Mouse (Mus musculus): ENCODE results near the gene Isyna1. TPM values are rescaled to one million over a fixed set of nuclear protein-coding genes. Genes with fewer than 3 reads are reported as not detected.
A peak's percentile ranks its signal among the peaks of the same experiment; 100 is the strongest.

The Isyna1 gene
- polyA plus RNA-seq (2014; fragmentation: Nextera tagmentation; extraction: Ambion mirVana), result 57.9 and 65.1 TPM in 2 replicates

DNA sequence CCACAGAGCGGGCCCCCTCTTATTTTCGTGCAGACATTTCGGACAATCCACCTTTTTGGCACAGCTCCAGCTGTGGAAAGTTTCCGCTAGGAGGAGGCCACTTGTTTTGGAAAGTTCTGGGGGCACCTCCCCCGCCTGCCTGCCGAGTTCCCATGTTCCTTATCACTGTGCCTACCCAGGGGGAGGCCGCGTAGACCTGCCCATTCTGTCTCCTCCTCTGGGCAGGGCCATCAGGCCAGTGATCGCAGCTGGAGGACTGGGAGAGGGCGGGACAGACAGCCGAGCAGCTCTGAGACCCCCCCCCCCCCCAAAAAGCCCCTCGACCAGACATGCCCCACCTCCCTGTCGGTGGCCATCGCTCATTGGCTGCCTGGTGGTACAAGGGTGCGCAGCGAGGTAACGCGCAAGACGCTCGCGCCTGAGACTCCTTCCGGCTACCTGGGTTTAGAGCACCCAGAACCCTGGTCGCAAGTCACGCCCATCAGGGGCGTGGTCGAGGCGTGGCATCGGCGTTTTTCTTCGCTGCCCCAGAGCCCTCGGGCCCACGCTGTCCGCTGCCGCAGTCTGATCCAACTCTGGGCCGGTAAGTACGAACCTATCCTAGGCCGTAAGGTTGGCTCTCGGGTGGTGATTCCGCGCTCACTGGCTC lies at the start of gene Isyna1:
Isyna1 (plus strand) TSS at position 413 of the 649 bp plus-strand sequence.
- Histone ChIP-seq H3K4me3 (ENCODE audit: low read depth, low read length) (peak within 1 kb of the TSS; percentile 48), H3K4me1 (replicated peaks; ENCODE audit: control insufficient read depth, insufficient read depth, low read length) (peaks cover 22% of the 10 kb centered on the region), H3K27me3 (ENCODE audit: control insufficient read depth, insufficient read depth, low read length) (peaks cover 8% of the 10 kb centered on the region; the same call in 1 of the 2 replicates), H3K4me2 (replicated peaks; ENCODE audit: low read depth, low read length) (peak within 1 kb of the TSS; percentile 99), H3K36me3 (ENCODE audit: control insufficient read depth, insufficient read depth, low read length) (0 out of 2 replicates have a peak, but pooled peaks cover 2% of the 10 kb centered on the region), H3K9me3 (ENCODE audit: control insufficient read depth, low read length) (no peaks in the 10 kb centered on the region), H3K27ac (ENCODE audit: low read depth, low read length) (peak within 1 kb of the TSS; percentile 71), H3K9ac (ENCODE audit: low read depth, low read length) (peak within 1 kb of the TSS; percentile 64)
- ATAC-seq (ENCODE audit: low FRiP score) (peak; percentile 78), DNase-seq (ENCODE audit: low spot score) (peak; percentile 95)
- under 1% methylated on average over 37 of the region's 40 CpGs for WGBS

DNA sequence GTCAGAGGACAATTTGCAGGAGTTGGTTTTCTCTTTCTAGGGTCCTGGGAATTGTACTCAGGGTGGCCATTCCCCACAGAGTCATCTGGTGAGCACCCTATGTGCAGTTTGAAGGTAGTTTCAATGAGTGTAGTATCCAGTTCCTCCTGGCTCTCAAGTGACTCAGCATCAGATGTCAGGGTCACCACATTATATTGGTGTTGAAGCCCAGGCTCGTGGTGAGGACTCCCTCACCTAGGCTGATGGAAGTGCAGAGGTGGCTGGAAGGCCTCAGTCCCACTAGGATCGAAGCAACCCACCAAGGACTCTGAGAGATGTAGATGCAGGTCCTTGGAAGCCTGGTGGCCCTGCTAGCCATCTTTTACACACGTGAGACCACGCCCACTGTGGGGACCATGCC lies 47.8 kb upstream of the Isyna1 start:
- WGBS, result 83% methylated on average over 4 of the region's 4 CpGs
- Histone ChIP-seq H3K27me3 (ENCODE audit: control insufficient read depth, insufficient read depth, low read length) (no peaks in the 10 kb centered on the region), H3K9ac (ENCODE audit: low read depth, low read length) (no peak overlapping the region), H3K4me3 (ENCODE audit: low read depth, low read length) (no peak overlapping the region), H3K27ac (ENCODE audit: low read depth, low read length) (no peak overlapping the region), H3K4me2 (replicated peaks; ENCODE audit: low read depth, low read length) (no peak overlapping the region), H3K4me1 (replicated peaks; ENCODE audit: control insufficient read depth, insufficient read depth, low read length) (no peaks in the 10 kb centered on the region), H3K36me3 (ENCODE audit: control insufficient read depth, insufficient read depth, low read length) (no peaks in the 10 kb centered on the region), H3K9me3 (ENCODE audit: control insufficient read depth, low read length) (no peaks in the 10 kb centered on the region)
- ATAC-seq (ENCODE audit: low FRiP score) (no peak), DNase-seq (ENCODE audit: low spot score) (no peak)

DNA sequence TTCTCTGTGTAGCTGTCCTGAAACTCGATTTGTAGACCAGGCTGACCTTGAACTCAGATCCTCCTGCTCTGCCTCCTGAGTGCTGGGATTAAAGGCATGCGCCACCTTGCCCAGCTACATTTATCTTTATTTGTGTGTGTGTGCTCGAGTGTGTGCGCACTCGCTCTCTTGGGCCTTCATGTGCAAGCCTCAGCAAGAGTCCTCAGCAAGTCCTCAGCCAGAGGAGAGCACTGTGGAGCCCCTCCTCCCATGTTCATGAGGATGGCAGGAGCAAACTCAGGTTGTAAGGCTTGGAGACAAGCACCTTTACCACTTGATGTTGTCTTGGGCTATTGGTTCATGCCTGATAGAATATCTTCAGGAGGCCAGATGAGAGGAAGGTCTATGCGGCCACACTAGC lies 46.4 kb upstream of the Isyna1 start:
- no peaks in the 10 kb centered on the region for H3K36me3 ChIP-seq (ENCODE audit: control insufficient read depth, insufficient read depth, low read length)
- no peak for ATAC-seq (ENCODE audit: low FRiP score)
- H3K9ac ChIP-seq (ENCODE audit: low read depth, low read length), result no peak overlapping the region
- no peak for DNase-seq (ENCODE audit: low spot score)
- H3K4me2 ChIP-seq (replicated peaks; ENCODE audit: low read depth, low read length), result no peak overlapping the region
- no peaks in the 10 kb centered on the region for H3K9me3 ChIP-seq (ENCODE audit: control insufficient read depth, low read length)
- H3K27ac ChIP-seq (ENCODE audit: low read depth, low read length), result no peak overlapping the region
- no peak overlapping the region for H3K4me3 ChIP-seq (ENCODE audit: low read depth, low read length)
- H3K4me1 ChIP-seq (replicated peaks; ENCODE audit: control insufficient read depth, insufficient read depth, low read length), result no peaks in the 10 kb centered on the region
- WGBS, result 89% methylated on average over 6 of the region's 6 CpGs
- H3K27me3 ChIP-seq (ENCODE audit: control insufficient read depth, insufficient read depth, low read length), result no peaks in the 10 kb centered on the region

DNA sequence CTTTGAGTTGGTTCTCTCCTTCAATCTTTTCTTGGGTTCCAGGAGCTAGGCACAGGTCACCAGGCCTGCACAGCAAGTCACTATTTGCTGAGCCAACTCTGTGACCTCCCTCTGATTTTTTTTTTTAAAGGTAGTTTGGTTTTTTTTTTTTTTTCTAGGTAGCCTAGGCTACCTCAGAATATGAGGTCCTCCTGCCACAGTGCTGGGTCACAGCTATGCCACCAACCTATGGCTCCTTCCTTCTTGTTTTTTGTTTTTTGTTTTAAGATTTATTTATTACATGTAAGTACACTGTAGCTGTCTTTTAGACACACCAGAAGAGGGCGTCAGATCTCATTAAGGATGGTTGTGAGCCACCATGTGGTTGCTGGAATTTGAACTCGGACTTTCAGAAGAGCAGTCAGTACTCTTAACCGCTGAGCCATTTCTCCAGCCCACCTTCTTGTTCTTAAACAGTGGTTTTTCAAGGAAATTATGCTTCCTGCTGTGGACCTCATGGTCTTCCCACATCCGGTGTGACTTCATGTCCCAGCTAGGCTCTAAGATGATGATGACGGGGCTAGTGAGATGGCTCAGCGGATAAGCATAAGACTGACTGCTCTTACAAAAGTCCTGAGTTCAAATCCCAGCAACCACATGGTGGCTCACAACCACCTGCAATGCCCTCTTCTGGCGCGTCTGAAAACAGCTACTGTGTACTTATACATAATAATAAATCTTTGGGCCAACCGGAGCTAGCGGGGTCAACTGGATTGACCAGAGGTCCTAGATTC lies 44.6 kb upstream of the Isyna1 start:
- ATAC-seq (ENCODE audit: low FRiP score), result no peak
- WGBS, result 96% methylated on average over 10 of the region's 10 CpGs

DNA sequence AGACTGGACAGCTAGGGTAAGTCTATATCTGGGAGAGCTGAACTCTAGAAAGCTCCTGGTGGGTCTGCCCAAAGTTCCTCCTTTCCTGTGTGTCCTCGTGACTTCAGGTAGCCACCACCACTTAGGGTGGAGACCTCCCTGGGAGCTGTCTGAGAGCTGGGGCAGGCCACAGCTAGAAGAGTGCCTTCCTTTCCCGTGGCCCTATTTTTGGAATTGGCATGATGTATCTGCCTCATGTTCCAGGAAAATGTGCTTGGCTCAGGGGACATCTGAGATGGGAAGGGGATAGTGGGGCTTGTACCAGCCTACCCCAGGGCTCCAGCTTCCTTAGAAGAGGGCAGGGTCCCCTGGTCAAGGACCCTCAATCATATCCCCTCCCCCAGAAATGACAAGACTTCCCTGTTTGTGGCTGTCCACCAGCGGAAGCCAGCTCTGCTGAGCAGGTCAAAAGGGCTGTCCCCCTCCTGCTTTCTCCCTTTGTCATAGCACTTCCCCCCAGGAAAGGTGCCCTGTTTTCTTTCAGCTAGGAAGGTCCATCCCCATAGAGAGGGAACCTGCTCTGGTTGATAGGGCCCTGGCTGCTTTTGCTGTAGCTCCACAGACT lies 42.5 kb upstream of the Isyna1 start:
- no peak for DNase-seq (ENCODE audit: low spot score)
- Histone ChIP-seq H3K27me3 (ENCODE audit: control insufficient read depth, insufficient read depth, low read length) (no peaks in the 10 kb centered on the region), H3K27ac (ENCODE audit: low read depth, low read length) (no peak overlapping the region), H3K9ac (ENCODE audit: low read depth, low read length) (no peak overlapping the region), H3K36me3 (ENCODE audit: control insufficient read depth, insufficient read depth, low read length) (no peaks in the 10 kb centered on the region), H3K9me3 (ENCODE audit: control insufficient read depth, low read length) (no peaks in the 10 kb centered on the region), H3K4me2 (replicated peaks; ENCODE audit: low read depth, low read length) (no peak overlapping the region), H3K4me1 (replicated peaks; ENCODE audit: control insufficient read depth, insufficient read depth, low read length) (no peaks in the 10 kb centered on the region), H3K4me3 (ENCODE audit: low read depth, low read length) (no peak overlapping the region)
- no peak for ATAC-seq (ENCODE audit: low FRiP score)
- 77% methylated on average over 3 of the region's 3 CpGs for WGBS

More for the DNA sequence above, 44.6 kb upstream of the Isyna1 start:
- Histone ChIP-seq H3K9me3 (ENCODE audit: control insufficient read depth, low read length) (no peaks in the 10 kb centered on the region), H3K27ac (ENCODE audit: low read depth, low read length) (no peak overlapping the region), H3K36me3 (ENCODE audit: control insufficient read depth, insufficient read depth, low read length) (no peaks in the 10 kb centered on the region), H3K9ac (ENCODE audit: low read depth, low read length) (no peak overlapping the region), H3K4me1 (replicated peaks; ENCODE audit: control insufficient read depth, insufficient read depth, low read length) (no peaks in the 10 kb centered on the region), H3K4me3 (ENCODE audit: low read depth, low read length) (no peak overlapping the region), H3K4me2 (replicated peaks; ENCODE audit: low read depth, low read length) (no peak overlapping the region), H3K27me3 (ENCODE audit: control insufficient read depth, insufficient read depth, low read length) (no peaks in the 10 kb centered on the region)
- no peak for DNase-seq (ENCODE audit: low spot score)

DNA sequence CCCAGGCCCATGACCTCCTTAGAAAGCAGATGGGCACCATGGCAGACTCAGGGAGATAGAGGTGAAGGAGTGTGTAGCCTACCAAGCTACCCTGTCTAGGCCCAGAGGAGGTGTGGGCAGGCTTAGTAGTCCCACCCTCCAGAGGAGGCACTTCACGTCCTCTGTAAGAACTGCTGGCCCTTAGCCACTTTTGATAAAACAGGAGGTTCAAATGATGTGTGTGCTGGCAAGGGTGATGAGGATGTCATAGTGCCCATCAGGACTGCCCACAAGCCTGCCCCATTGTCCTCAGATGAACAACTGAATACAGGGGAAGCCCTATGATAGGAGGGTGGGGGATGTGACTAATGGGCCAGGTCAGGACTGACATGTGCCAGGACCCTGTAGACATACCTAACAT lies 41.3 kb upstream of the Isyna1 start:
- no peaks in the 10 kb centered on the region for H3K9me3 ChIP-seq (ENCODE audit: control insufficient read depth, low read length)
- DNase-seq (ENCODE audit: low spot score) (no peak), ATAC-seq (ENCODE audit: low FRiP score) (no peak)
- no peak overlapping the region for H3K9ac ChIP-seq (ENCODE audit: low read depth, low read length)
- H3K27me3 ChIP-seq (ENCODE audit: control insufficient read depth, insufficient read depth, low read length), result no peaks in the 10 kb centered on the region
- no peaks in the 10 kb centered on the region for H3K4me1 ChIP-seq (replicated peaks; ENCODE audit: control insufficient read depth, insufficient read depth, low read length)
- H3K27ac ChIP-seq (ENCODE audit: low read depth, low read length), result no peak overlapping the region
- H3K4me3 ChIP-seq (ENCODE audit: low read depth, low read length), result no peak overlapping the region
- no peak overlapping the region for H3K4me2 ChIP-seq (replicated peaks; ENCODE audit: low read depth, low read length)
- H3K36me3 ChIP-seq (ENCODE audit: control insufficient read depth, insufficient read depth, low read length), result no peaks in the 10 kb centered on the region
- 71% methylated on average over 1 of the region's 1 CpGs for WGBS

DNA sequence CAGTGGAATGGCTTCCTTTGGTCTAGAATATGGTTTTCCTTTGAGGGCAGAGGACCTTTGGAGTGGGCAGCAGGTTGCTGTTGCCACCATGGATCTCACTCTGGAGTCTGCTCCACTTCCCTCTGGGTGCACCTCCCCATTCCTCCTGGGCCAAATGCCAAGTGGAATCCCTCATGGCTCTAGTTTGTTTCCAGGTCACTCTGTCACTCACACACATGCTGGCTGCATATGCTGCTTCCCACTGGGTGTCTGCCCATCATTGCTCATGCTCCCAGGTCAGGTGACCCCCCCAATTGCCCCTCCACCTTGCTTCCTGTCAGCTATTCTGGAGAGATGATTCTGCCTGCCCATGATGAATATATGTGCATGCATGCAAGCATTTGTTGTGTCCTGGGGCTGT lies 40.4 kb upstream of the Isyna1 start:
- H3K36me3 ChIP-seq (ENCODE audit: control insufficient read depth, insufficient read depth, low read length), result no peaks in the 10 kb centered on the region
- no peak overlapping the region for H3K9ac ChIP-seq (ENCODE audit: low read depth, low read length)
- H3K4me2 ChIP-seq (replicated peaks; ENCODE audit: low read depth, low read length), result no peak overlapping the region
- H3K27me3 ChIP-seq (ENCODE audit: control insufficient read depth, insufficient read depth, low read length), result no peaks in the 10 kb centered on the region
- H3K27ac ChIP-seq (ENCODE audit: low read depth, low read length), result no peak overlapping the region
- DNase-seq (ENCODE audit: low spot score) (no peak), ATAC-seq (ENCODE audit: low FRiP score) (no peak)
- no peak overlapping the region for H3K4me3 ChIP-seq (ENCODE audit: low read depth, low read length)
- no peaks in the 10 kb centered on the region for H3K9me3 ChIP-seq (ENCODE audit: control insufficient read depth, low read length)
- no peaks in the 10 kb centered on the region for H3K4me1 ChIP-seq (replicated peaks; ENCODE audit: control insufficient read depth, insufficient read depth, low read length)

DNA sequence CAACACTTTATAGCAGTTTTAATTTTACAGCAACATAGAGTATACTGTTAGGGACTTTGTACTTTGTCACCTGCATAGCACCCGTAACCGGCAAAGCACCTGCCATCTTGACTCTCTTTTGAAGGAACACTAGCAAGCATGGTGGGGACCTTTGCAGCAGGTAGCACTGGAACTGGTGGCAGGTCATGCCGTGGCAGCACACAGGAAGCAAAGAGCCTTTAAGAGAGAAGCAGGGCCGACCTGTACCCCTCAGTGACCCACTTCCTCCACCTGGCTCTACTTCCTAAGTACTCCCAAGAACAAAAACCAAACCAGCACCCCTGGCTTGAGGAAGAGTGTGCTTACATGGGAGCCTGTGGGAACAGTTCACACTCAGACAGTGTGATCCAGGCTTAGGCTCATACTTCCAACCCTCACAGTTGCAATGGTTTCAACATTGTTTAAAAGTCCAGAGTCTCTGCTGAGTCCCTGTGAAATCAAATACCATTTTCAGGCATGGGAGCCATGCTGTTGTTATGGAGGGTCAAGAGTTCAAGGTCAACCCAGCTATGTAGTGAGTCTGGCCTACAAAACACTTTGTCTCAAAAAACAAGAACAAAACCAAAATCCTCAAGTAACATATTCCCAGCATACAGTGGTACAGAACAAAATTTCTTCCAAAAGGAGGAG lies 39.0 kb upstream of the Isyna1 start:
- H3K9me3 ChIP-seq (ENCODE audit: control insufficient read depth, low read length), result no peaks in the 10 kb centered on the region
- H3K9ac ChIP-seq (ENCODE audit: low read depth, low read length), result no peak overlapping the region
- no peaks in the 10 kb centered on the region for H3K4me1 ChIP-seq (replicated peaks; ENCODE audit: control insufficient read depth, insufficient read depth, low read length)
- 93% methylated on average over 4 of the region's 4 CpGs for WGBS
- DNase-seq (ENCODE audit: low spot score) (no peak), ATAC-seq (ENCODE audit: low FRiP score) (no peak)
- no peaks in the 10 kb centered on the region for H3K27me3 ChIP-seq (ENCODE audit: control insufficient read depth, insufficient read depth, low read length)
- no peak overlapping the region for H3K27ac ChIP-seq (ENCODE audit: low read depth, low read length)
- H3K4me3 ChIP-seq (ENCODE audit: low read depth, low read length), result no peak overlapping the region
- H3K36me3 ChIP-seq (ENCODE audit: control insufficient read depth, insufficient read depth, low read length), result no peaks in the 10 kb centered on the region
- H3K4me2 ChIP-seq (replicated peaks; ENCODE audit: low read depth, low read length), result no peak overlapping the region
